Mouse (Mus musculus) hindbrain, embryonic 15.5 days (tissue): ENCODE data around the gene Ywhae. TPM values are rescaled to one million over a fixed set of nuclear protein-coding genes. Genes with fewer than 3 reads are reported as not detected.
"Not testable (repeated sequence)": the region's sequence is repeated elsewhere in the genome, so short reads cannot be mapped to it uniquely, and the experiment has no call there.

Experiments used
- ATAC-seq: fragments of 200-750 bp; cut with Nextera tagmentation; 2 replicates; pipeline ENCODE4 v1.8.0; 2017; ENCODE audit warnings: low read depth, moderate number of reproducible peaks, moderate TSS enrichment; ENCODE audit not compliant: low FRiP score
- H3K27ac ChIP-seq: fragments of 300-500 bp; sonication (generic); replicated peaks from 2 replicates; pipeline ENCODE4 v1.5.1; 2015; ENCODE audit warnings: mild to moderate bottlenecking, inconsistent platforms
- H3K27me3 ChIP-seq: fragments of 300-500 bp; sonication (generic); 2 replicates; pipeline ENCODE4 v1.6.1; 2015; ENCODE audit warnings: control low read depth, inconsistent platforms
- H3K36me3 ChIP-seq: fragments of 300-500 bp; sonication (generic); 2 replicates; pipeline ENCODE4 v1.6.1; 2015; ENCODE audit warnings: control low read depth, inconsistent platforms
- H3K4me1 ChIP-seq: fragments of 300-500 bp; sonication (generic); replicated peaks from 2 replicates; pipeline ENCODE4 v1.6.1; 2015; ENCODE audit warnings: control low read depth, inconsistent platforms
- H3K4me2 ChIP-seq: fragments of 300-500 bp; sonication (generic); 2 replicates; pipeline ENCODE4 v1.6.1; 2015; ENCODE audit warnings: moderate library complexity, mild to moderate bottlenecking, inconsistent platforms
- H3K4me3 ChIP-seq: fragments of 300-500 bp; sonication (generic); 2 replicates; pipeline ENCODE4 v1.5.1; 2015; ENCODE audit warnings: mild to moderate bottlenecking, inconsistent platforms
- H3K9ac ChIP-seq: fragments of 300-500 bp; sonication (generic); 2 replicates; pipeline ENCODE4 v1.6.1; 2015; ENCODE audit warnings: inconsistent platforms
- H3K9me3 ChIP-seq: fragments of 300-500 bp; sonication (generic); 2 replicates; pipeline ENCODE4 v1.6.1; 2016; ENCODE audit warnings: control low read depth, inconsistent platforms
- WGBS: fragments of 180-500 bp; shearing (Covaris S2); methylation state at CpG from one replicate; pipeline ENCODE4 v1.1.7; 2015; 5-methylcytosine and 5-hydroxymethylcytosine counted together
- polyA plus RNA-seq: library from polyadenylated mRNA; unstranded; fragments of >200 nt; fragmentation: Nextera tagmentation; extraction: Ambion mirVana; gene quantifications from 2 replicates; pipeline ENCODE4 v1.2.1, GENCODE M21; 2015

The Ywhae gene
- polyA plus RNA-seq, 1 experiment from 2014 or later = 1,395 TPM

- Histone ChIP-seq H3K36me3 (no peaks in the 10 kb centered on the region), H3K9me3 (no peaks in the 10 kb centered on the region), H3K4me3 (no peak overlapping the region), H3K4me2 (no peak overlapping the region), H3K9ac (no peak overlapping the region), H3K27ac (no peak overlapping the region), H3K4me1 (no peaks in the 10 kb centered on the region), H3K27me3 (no peaks in the 10 kb centered on the region)
- WGBS = 90% methylated on average over 1 of the region's 1 CpGs
- no peak for ATAC-seq
Measured at GRCm38 (mm10) chr11:75713949-75714348, 18.7 kb upstream of the Ywhae start.

- H3K9me3 ChIP-seq = no peaks in the 10 kb centered on the region
- H3K4me3 ChIP-seq = no peak overlapping the region
- ATAC-seq = no peak
- 0 out of 2 replicates have a peak overlapping the region, but pooled peaks have one; percentile 7 for H3K4me2 ChIP-seq
- no peak overlapping the region for H3K27ac ChIP-seq
- no peaks in the 10 kb centered on the region for H3K27me3 ChIP-seq
- H3K9ac ChIP-seq = no peak overlapping the region
- H3K4me1 ChIP-seq = no peaks in the 10 kb centered on the region
- H3K36me3 ChIP-seq = no peaks in the 10 kb centered on the region
- WGBS = 21% methylated on average over 12 of the region's 12 CpGs
Measured at GRCm38 (mm10) chr11:75715556-75715955, 17.1 kb upstream of the Ywhae start.

- H3K9ac ChIP-seq = no peak overlapping the region
- H3K27me3 ChIP-seq = no peaks in the 10 kb centered on the region
- WGBS = 76% methylated on average over 8 of the region's 8 CpGs
- no peak overlapping the region for H3K27ac ChIP-seq
- H3K9me3 ChIP-seq = no peaks in the 10 kb centered on the region
- no peaks in the 10 kb centered on the region for H3K36me3 ChIP-seq
- no peaks in the 10 kb centered on the region for H3K4me1 ChIP-seq
- no peak overlapping the region for H3K4me3 ChIP-seq
- ATAC-seq = no peak
- no peak overlapping the region for H3K4me2 ChIP-seq
Measured at GRCm38 (mm10) chr11:75716661-75717325, 15.9 kb upstream of the Ywhae start.

- H3K9me3 ChIP-seq = no peaks in the 10 kb centered on the region
- no peaks in the 10 kb centered on the region for H3K27me3 ChIP-seq
- H3K36me3 ChIP-seq = no peaks in the 10 kb centered on the region
- no peak overlapping the region for H3K9ac ChIP-seq
- 61% methylated on average over 4 of the region's 4 CpGs for WGBS
- no peak overlapping the region for H3K4me2 ChIP-seq
- no peak overlapping the region for H3K4me3 ChIP-seq
- H3K27ac ChIP-seq = no peak overlapping the region
- H3K4me1 ChIP-seq = no peaks in the 10 kb centered on the region
- no peak for ATAC-seq
Measured at GRCm38 (mm10) chr11:75722339-75722738, 10.3 kb upstream of the Ywhae start.

- Histone ChIP-seq H3K36me3 (no peaks in the 10 kb centered on the region), H3K27me3 (no peaks in the 10 kb centered on the region), H3K4me1 (peaks cover 8% of the 10 kb centered on the region), H3K27ac (no peak overlapping the region), H3K9ac (no peak overlapping the region), H3K4me2 (no peak overlapping the region), H3K9me3 (no peaks in the 10 kb centered on the region), H3K4me3 (no peak overlapping the region)
- WGBS = 71% methylated on average over 2 of the region's 2 CpGs
- ATAC-seq = no peak
Measured at GRCm38 (mm10) chr11:75727168-75727567, 5.5 kb upstream of the Ywhae start.

- H3K4me3 ChIP-seq, H3K4me2 ChIP-seq, H3K4me1 ChIP-seq, H3K9ac ChIP-seq, H3K9me3 ChIP-seq, H3K27ac ChIP-seq, ATAC-seq, H3K27me3 ChIP-seq, H3K36me3 ChIP-seq: not testable (repeated sequence)
- WGBS = 93% methylated on average over 6 of the region's 6 CpGs
Measured at GRCm38 (mm10) chr11:75727659-75728058, 5.0 kb upstream of the Ywhae start.

- Histone ChIP-seq H3K27me3 (no peaks in the 10 kb centered on the region), H3K27ac (peak overlapping the region; percentile 99), H3K36me3 (no peaks in the 10 kb centered on the region), H3K4me3 (peak overlapping the region; percentile 73), H3K9ac (peak overlapping the region; percentile 98), H3K9me3 (no peaks in the 10 kb centered on the region), H3K4me1 (peaks cover 45% of the 10 kb centered on the region), H3K4me2 (peak overlapping the region; percentile 78)
- peak; percentile 40 for ATAC-seq
- WGBS = 1% methylated on average over 39 of the region's 52 CpGs
Measured at GRCm38 (mm10) chr11:75733227-75733940, 715 bp downstream of the Ywhae start.

GRCm38 (mm10) chr11:75735462-75736252 is 3.0 kb downstream of the Ywhae start:
- Histone ChIP-seq H3K4me3 (peak overlapping the region; percentile 73), H3K27me3 (no peaks in the 10 kb centered on the region), H3K4me2 (peak overlapping the region; percentile 78), H3K9me3 (no peaks in the 10 kb centered on the region), H3K27ac (no peak overlapping the region), H3K36me3 (no peaks in the 10 kb centered on the region), H3K9ac (no peak overlapping the region), H3K4me1 (peaks cover 56% of the 10 kb centered on the region)
- no peak for ATAC-seq
- WGBS = 67% methylated on average over 5 of the region's 5 CpGs

- H3K9me3 ChIP-seq = no peaks in the 10 kb centered on the region
- H3K27me3 ChIP-seq = no peaks in the 10 kb centered on the region
- no peak overlapping the region for H3K4me3 ChIP-seq
- ATAC-seq = no peak
- peak overlapping the region; percentile 35 for H3K4me2 ChIP-seq
- H3K9ac ChIP-seq = no peak overlapping the region
- whole genome bisulfite sequencing = 65% methylated on average over 3 of the region's 3 CpGs
- H3K4me1 ChIP-seq = peaks cover 63% of the 10 kb centered on the region
- no peaks in the 10 kb centered on the region for H3K36me3 ChIP-seq
- H3K27ac ChIP-seq = no peak overlapping the region
Measured at GRCm38 (mm10) chr11:75736978-75737377, 4.3 kb downstream of the Ywhae start.

- H3K9ac ChIP-seq = no peak overlapping the region
- H3K9me3 ChIP-seq = no peaks in the 10 kb centered on the region
- WGBS = 88% methylated on average over 2 of the region's 2 CpGs
- H3K4me3 ChIP-seq = no peak overlapping the region
- no peak overlapping the region for H3K27ac ChIP-seq
- peaks cover 66% of the 10 kb centered on the region for H3K4me1 ChIP-seq
- no peaks in the 10 kb centered on the region for H3K36me3 ChIP-seq
- ATAC-seq = no peak
- H3K27me3 ChIP-seq = no peaks in the 10 kb centered on the region
- 0 out of 2 replicates have a peak overlapping the region, but pooled peaks have one; percentile 21 for H3K4me2 ChIP-seq
Measured at GRCm38 (mm10) chr11:75737806-75738476, 5.3 kb downstream of the Ywhae start.

GRCm38 (mm10) chr11:75738477-75738821 is 5.8 kb downstream of the Ywhae start:
- Histone ChIP-seq H3K9me3 (no peaks in the 10 kb centered on the region), H3K27ac (no peak overlapping the region), H3K4me2 (no peak overlapping the region), H3K27me3 (no peaks in the 10 kb centered on the region), H3K4me3 (no peak overlapping the region), H3K36me3 (no peaks in the 10 kb centered on the region), H3K9ac (no peak overlapping the region), H3K4me1 (peaks cover 66% of the 10 kb centered on the region)
- WGBS = 95% methylated on average over 7 of the region's 7 CpGs
- no peak for ATAC-seq

GRCm38 (mm10) chr11:75740204-75740603 is 7.5 kb downstream of the Ywhae start:
- Histone ChIP-seq H3K4me1 (peaks cover 59% of the 10 kb centered on the region), H3K4me3 (no peak overlapping the region), H3K27me3 (no peaks in the 10 kb centered on the region), H3K9me3 (no peaks in the 10 kb centered on the region), H3K9ac (no peak overlapping the region), H3K4me2 (no peak overlapping the region), H3K27ac (no peak overlapping the region), H3K36me3 (no peaks in the 10 kb centered on the region)
- no peak for ATAC-seq
- WGBS = 68% methylated on average over 3 of the region's 3 CpGs
